Mouse (Mus musculus) kidney, embryonic 14.5 days (tissue): ENCODE results near the gene Prdm10. TPM values are rescaled to one million over a fixed set of nuclear protein-coding genes. Genes with fewer than 3 reads are reported as not detected.
A peak's percentile ranks its signal among the peaks of the same experiment; 100 is the strongest.

Experiments used
- ATAC-seq: fragments of 200-750 bp; cut with Nextera tagmentation; 2 replicates; pipeline ENCODE4 v1.8.0; 2017; ENCODE audit warnings: moderate number of reproducible peaks, mild to moderate bottlenecking, moderate TSS enrichment, moderate library complexity; ENCODE audit not compliant: low FRiP score, low TSS enrichment
- H3K27ac ChIP-seq: fragments of 300-500 bp; sonication (generic); 2 replicates; pipeline ENCODE4 v1.5.1; 2014; ENCODE audit warnings: low read depth, mild to moderate bottlenecking, low read length, moderate library complexity, mixed read lengths
- H3K27me3 ChIP-seq: fragments of 300-500 bp; sonication (generic); 2 replicates; pipeline ENCODE4 v1.6.1; 2014; ENCODE audit warnings: mild to moderate bottlenecking, low read length; ENCODE audit not compliant: control insufficient read depth, insufficient read depth
- H3K36me3 ChIP-seq: fragments of 300-500 bp; sonication (generic); 2 replicates; pipeline ENCODE4 v1.6.1; 2014; ENCODE audit warnings: low read length, mixed read lengths; ENCODE audit not compliant: control insufficient read depth, insufficient read depth
- H3K4me1 ChIP-seq: fragments of 300-500 bp; sonication (generic); 2 replicates; pipeline ENCODE4 v1.6.1; 2014; ENCODE audit warnings: low read length, mixed read lengths; ENCODE audit not compliant: control insufficient read depth, insufficient read depth
- H3K4me2 ChIP-seq: fragments of 300-500 bp; sonication (generic); replicated peaks from 2 replicates; pipeline ENCODE4 v1.6.1; 2014; ENCODE audit warnings: low read depth, mild to moderate bottlenecking, low read length
- H3K4me3 ChIP-seq: fragments of 300-500 bp; sonication (generic); 2 replicates; pipeline ENCODE4 v1.5.1; 2014; ENCODE audit warnings: mild to moderate bottlenecking, low read length
- H3K9ac ChIP-seq: fragments of 300-500 bp; sonication (generic); 2 replicates; pipeline ENCODE4 v1.6.1; 2014; ENCODE audit warnings: low read depth, mild to moderate bottlenecking, low read length, moderate library complexity
- H3K9me3 ChIP-seq: fragments of 300-500 bp; sonication (generic); 2 replicates; pipeline ENCODE4 v1.6.1; 2016; ENCODE audit warnings: low read length; ENCODE audit not compliant: control insufficient read depth
- WGBS: fragments of 180-500 bp; shearing (Covaris S2); extraction: QIAGEN DNeasy Blood & Tissue Kit; methylation state at CpG from one replicate; pipeline ENCODE4 v1.1.7; 2014; 5-methylcytosine and 5-hydroxymethylcytosine counted together
- polyA plus RNA-seq: library from polyadenylated mRNA; unstranded; fragments of >200 nt; fragmentation: Nextera tagmentation; extraction: Ambion mirVana; gene quantifications from 2 replicates; pipeline ENCODE4 v1.2.1, GENCODE M21; 2014

Gene Prdm10
- polyA plus RNA-seq, 1 experiment from 2014 or later: 7.7 TPM

DNA sequence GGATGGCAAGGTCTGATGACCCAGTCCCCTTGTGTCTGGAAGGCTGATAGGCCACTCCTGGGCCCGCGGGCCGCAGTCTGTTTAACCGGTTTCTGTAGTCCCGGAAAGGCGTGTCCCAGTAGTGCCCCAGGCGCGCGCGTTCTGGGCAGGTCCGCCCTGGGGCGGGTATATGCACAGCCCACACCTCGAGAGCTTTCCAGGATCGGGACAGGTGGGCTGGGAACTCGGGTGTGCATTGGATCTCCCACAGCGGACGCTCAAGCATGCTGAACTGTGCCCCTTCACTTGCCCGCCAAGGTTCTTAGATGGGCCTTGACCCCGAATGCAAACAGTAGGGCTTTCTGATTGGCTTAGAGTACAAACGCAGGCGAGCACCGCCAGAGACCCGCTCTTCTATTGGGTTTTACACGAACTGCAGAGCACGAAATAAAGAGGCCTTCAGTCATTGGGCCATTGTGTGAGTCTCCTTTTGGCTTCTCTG lies 413 bp upstream of the Prdm10 start:
- WGBS: under 1% methylated on average over 25 of the region's 25 CpGs
- Histone ChIP-seq H3K9ac (peak overlapping the region; percentile 61), H3K4me3 (peak overlapping the region; percentile 87), H3K4me2 (peak overlapping the region; percentile 56), H3K9me3 (no peaks in the 10 kb centered on the region), H3K27me3 (no peaks in the 10 kb centered on the region), H3K27ac (peak overlapping the region; percentile 99), H3K4me1 (peaks cover 9% of the 10 kb centered on the region), H3K36me3 (no peaks in the 10 kb centered on the region)
- ATAC-seq: peak; percentile 86

GRCm38 (mm10) chr9:31281011-31281662 lies 799 bp downstream of the Prdm10 start:
- H3K4me1 ChIP-seq: peaks cover 9% of the 10 kb centered on the region
- peak overlapping the region; percentile 87 for H3K4me3 ChIP-seq
- peak overlapping the region; percentile 99 for H3K27ac ChIP-seq
- WGBS: 1% methylated on average over 53 of the region's 63 CpGs
- peak overlapping the region; percentile 56 for H3K4me2 ChIP-seq
- peak; percentile 70 for ATAC-seq
- peak overlapping the region; percentile 97 for H3K9ac ChIP-seq
- no peaks in the 10 kb centered on the region for H3K27me3 ChIP-seq
- no peaks in the 10 kb centered on the region for H3K36me3 ChIP-seq
- no peaks in the 10 kb centered on the region for H3K9me3 ChIP-seq

- 5% methylated on average over 11 of the region's 11 CpGs for WGBS
- peak overlapping the region; percentile 87 for H3K4me3 ChIP-seq
- no peaks in the 10 kb centered on the region for H3K9me3 ChIP-seq
- no peak for ATAC-seq
- H3K9ac ChIP-seq: peak overlapping the region; percentile 97
- peak overlapping the region; percentile 99; the same call in 1 of the 2 replicates for H3K27ac ChIP-seq
- no peaks in the 10 kb centered on the region for H3K27me3 ChIP-seq
- H3K4me1 ChIP-seq: peaks cover 9% of the 10 kb centered on the region
- H3K36me3 ChIP-seq: no peaks in the 10 kb centered on the region
- H3K4me2 ChIP-seq: peak overlapping the region; percentile 56
Measured at GRCm38 (mm10) chr9:31281663-31282015, 1.3 kb downstream of the Prdm10 start.

GRCm38 (mm10) chr9:31282536-31282935 lies 2.2 kb downstream of the Prdm10 start:
- WGBS: 62% methylated on average over 4 of the region's 4 CpGs
- peaks cover 9% of the 10 kb centered on the region for H3K4me1 ChIP-seq
- H3K9me3 ChIP-seq: no peaks in the 10 kb centered on the region
- H3K36me3 ChIP-seq: no peaks in the 10 kb centered on the region
- H3K27ac ChIP-seq: no peak overlapping the region
- ATAC-seq: no peak
- 0 out of 2 replicates have a peak overlapping the region, but pooled peaks have one; percentile 56 for H3K4me2 ChIP-seq
- H3K9ac ChIP-seq: no peak overlapping the region
- no peak overlapping the region for H3K4me3 ChIP-seq
- H3K27me3 ChIP-seq: no peaks in the 10 kb centered on the region

GRCm38 (mm10) chr9:31283044-31283443 lies 2.7 kb downstream of the Prdm10 start:
- Histone ChIP-seq H3K4me1 (peaks cover 9% of the 10 kb centered on the region), H3K4me3 (no peak overlapping the region), H3K27me3 (no peaks in the 10 kb centered on the region), H3K9me3 (no peaks in the 10 kb centered on the region), H3K9ac (no peak overlapping the region), H3K4me2 (no peak overlapping the region), H3K36me3 (no peaks in the 10 kb centered on the region), H3K27ac (no peak overlapping the region)
- 88% methylated on average over 4 of the region's 4 CpGs for WGBS
- no peak for ATAC-seq

- ATAC-seq: no peak
- H3K9me3 ChIP-seq: no peaks in the 10 kb centered on the region
- peaks cover 9% of the 10 kb centered on the region for H3K4me1 ChIP-seq
- WGBS: 87% methylated on average over 3 of the region's 3 CpGs
- no peaks in the 10 kb centered on the region for H3K36me3 ChIP-seq
- no peak overlapping the region for H3K27ac ChIP-seq
- no peak overlapping the region for H3K4me3 ChIP-seq
- no peaks in the 10 kb centered on the region for H3K27me3 ChIP-seq
- H3K4me2 ChIP-seq: no peak overlapping the region
- H3K9ac ChIP-seq: no peak overlapping the region
Measured at GRCm38 (mm10) chr9:31283911-31284310, 3.6 kb downstream of the Prdm10 start.

DNA sequence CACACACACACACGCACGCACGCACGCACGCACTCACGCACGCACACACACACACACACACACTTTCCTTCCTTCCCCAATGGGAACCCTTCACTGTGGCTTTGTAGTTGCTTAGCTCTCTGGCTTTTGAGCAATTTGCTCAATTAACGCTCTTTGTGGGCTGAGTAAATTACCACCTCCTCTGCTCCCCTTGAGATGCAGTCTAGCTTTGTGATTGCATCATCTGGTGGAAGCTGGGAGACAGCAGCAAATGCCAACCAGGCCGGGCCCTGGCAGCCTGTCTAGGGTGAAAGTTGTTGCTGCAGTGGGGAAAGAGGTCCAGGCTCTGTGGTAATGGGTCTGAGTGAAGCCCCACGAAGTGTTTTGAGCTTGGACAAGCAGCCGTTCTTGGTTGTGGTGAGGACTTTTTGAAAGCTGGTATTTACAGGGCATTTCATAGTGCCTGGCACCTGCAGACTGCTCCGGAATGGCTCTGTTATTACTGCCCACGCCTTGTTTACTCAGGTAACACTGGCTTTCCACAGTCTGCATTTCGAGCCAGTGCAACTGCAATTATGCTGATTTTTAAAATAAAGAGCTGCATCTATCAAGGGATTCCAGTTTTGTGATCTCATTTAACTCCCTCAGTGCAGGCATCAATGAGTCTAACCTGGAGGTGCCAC lies 10.0 kb downstream of the Prdm10 start:
- Histone ChIP-seq H3K9me3 (no peaks in the 10 kb centered on the region), H3K4me1 (no peaks in the 10 kb centered on the region), H3K27ac (no peak overlapping the region), H3K4me3 (no peak overlapping the region), H3K9ac (no peak overlapping the region), H3K4me2 (no peak overlapping the region), H3K27me3 (no peaks in the 10 kb centered on the region), H3K36me3 (no peaks in the 10 kb centered on the region)
- WGBS: 80% methylated on average over 14 of the region's 14 CpGs
- no peak for ATAC-seq

- Histone ChIP-seq H3K36me3 (no peaks in the 10 kb centered on the region), H3K4me3 (no peak overlapping the region), H3K9me3 (no peaks in the 10 kb centered on the region), H3K27me3 (no peaks in the 10 kb centered on the region), H3K4me2 (no peak overlapping the region), H3K4me1 (no peaks in the 10 kb centered on the region), H3K27ac (no peak overlapping the region), H3K9ac (no peak overlapping the region)
- ATAC-seq: no peak
- 49% methylated on average over 4 of the region's 4 CpGs for WGBS
Measured at GRCm38 (mm10) chr9:31291978-31292377, 11.6 kb downstream of the Prdm10 start.

DNA sequence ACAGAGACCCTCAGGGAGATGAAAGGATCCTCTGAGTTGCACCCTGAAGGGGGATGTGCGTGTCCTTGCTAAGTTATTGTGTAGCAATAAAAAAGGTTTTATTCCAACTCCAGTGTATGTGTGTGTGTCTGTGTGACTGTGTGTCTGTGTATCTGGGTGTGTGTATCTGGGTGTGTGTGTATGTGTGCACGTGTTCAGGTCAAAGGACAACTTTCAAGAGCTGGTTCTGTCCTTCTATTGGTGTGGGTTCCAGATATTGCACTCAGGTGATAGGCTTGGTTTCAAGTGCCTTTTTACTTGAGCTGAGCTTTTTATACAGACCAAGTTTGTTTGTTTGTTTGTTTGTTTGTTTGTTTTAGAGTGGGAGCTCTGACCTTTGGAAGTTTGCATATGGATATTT lies 12.9 kb downstream of the Prdm10 start:
- no peak for ATAC-seq
- Histone ChIP-seq H3K4me2 (no peak overlapping the region), H3K4me3 (no peak overlapping the region), H3K27me3 (no peaks in the 10 kb centered on the region), H3K36me3 (no peaks in the 10 kb centered on the region), H3K27ac (no peak overlapping the region), H3K9ac (no peak overlapping the region), H3K4me1 (no peaks in the 10 kb centered on the region), H3K9me3 (no peaks in the 10 kb centered on the region)
- 87% methylated on average over 2 of the region's 2 CpGs for whole genome bisulfite sequencing
